Mouse (Mus musculus) stomach, embryonic 14.5 days (tissue): Measurements from ENCODE around the gene Klf16. TPM values are rescaled to one million over a fixed set of nuclear protein-coding genes. Genes with fewer than 3 reads are reported as not detected.

Experiments
- ATAC-seq: fragments of 200-750 bp; cut with Nextera tagmentation; 2 replicates; pipeline ENCODE4 v1.8.0; 2017; ENCODE audit warnings: low read depth, moderate TSS enrichment; ENCODE audit not compliant: insufficient number of reproducible peaks, insufficient read depth, low FRiP score
- H3K27ac ChIP-seq: fragments of 300-500 bp; sonication (generic); 2 replicates; pipeline ENCODE4 v1.5.1; 2014; ENCODE audit warnings: mild to moderate bottlenecking, low read length, moderate library complexity, mixed read lengths
- H3K27me3 ChIP-seq: fragments of 300-500 bp; sonication (generic); 2 replicates; pipeline ENCODE4 v1.6.1; 2014; ENCODE audit warnings: low read length, control low read depth, mixed read lengths; ENCODE audit not compliant: control insufficient read depth, insufficient read depth
- H3K36me3 ChIP-seq: fragments of 300-500 bp; sonication (generic); 2 replicates; pipeline ENCODE4 v1.6.1; 2014; ENCODE audit warnings: mild to moderate bottlenecking, control low read depth, low read length, moderate library complexity, mixed read lengths; ENCODE audit not compliant: control insufficient read depth, insufficient read depth
- H3K4me1 ChIP-seq: fragments of 300-500 bp; sonication (generic); 2 replicates; pipeline ENCODE4 v1.6.1; 2014; ENCODE audit warnings: low read length, control low read depth, mixed read lengths; ENCODE audit not compliant: control insufficient read depth, insufficient read depth
- H3K4me2 ChIP-seq: fragments of 300-500 bp; sonication (generic); replicated peaks from 2 replicates; pipeline ENCODE4 v1.6.1; 2014; ENCODE audit warnings: low read depth, low read length, control low read depth
- H3K4me3 ChIP-seq: fragments of 300-500 bp; sonication (generic); 2 replicates; pipeline ENCODE4 v1.5.1; 2014; ENCODE audit warnings: low read depth, low read length, control low read depth
- H3K9ac ChIP-seq: fragments of 300-500 bp; sonication (generic); replicated peaks from 2 replicates; pipeline ENCODE4 v1.6.1; 2014; ENCODE audit warnings: low read depth, mild to moderate bottlenecking, control low read depth, low read length, moderate library complexity, mixed read lengths
- H3K9me3 ChIP-seq: fragments of 300-500 bp; sonication (generic); 2 replicates; pipeline ENCODE4 v1.6.1; 2016; ENCODE audit warnings: low read depth, low read length, control low read depth; ENCODE audit not compliant: control insufficient read depth
- WGBS: fragments of 180-500 bp; shearing (Covaris S2); extraction: QIAGEN DNeasy Blood & Tissue Kit; methylation state at CpG from one replicate; pipeline ENCODE4 v1.1.7; 2014; 5-methylcytosine and 5-hydroxymethylcytosine counted together
- polyA plus RNA-seq: library from polyadenylated mRNA; unstranded; fragments of >200 nt; fragmentation: Nextera tagmentation; extraction: Ambion mirVana; gene quantifications from 2 replicates; pipeline ENCODE4 v1.2.1, GENCODE M21; 2014

Gene Klf16
- polyA plus RNA-seq, 1 experiment from 2014 or later: 8.1 TPM

DNA sequence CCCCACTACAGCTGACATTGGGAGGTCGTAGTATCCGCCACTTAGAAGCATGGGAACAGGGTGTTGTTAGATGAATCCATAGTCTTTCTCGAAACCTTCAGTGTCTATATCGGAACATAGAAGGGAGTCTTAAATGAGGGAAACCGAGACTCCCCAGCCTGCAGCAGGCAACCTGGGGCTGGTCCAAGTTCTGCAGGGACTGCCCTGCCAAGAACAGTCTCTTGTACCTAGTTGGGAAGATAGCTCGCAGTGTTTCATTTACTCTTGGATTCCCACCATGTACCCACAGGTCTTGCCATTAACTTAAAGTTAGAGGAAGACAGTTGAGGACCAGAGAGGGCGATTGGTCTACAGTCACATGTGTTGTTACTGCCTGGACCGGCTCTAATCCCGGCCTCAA lies 43.2 kb upstream of the Klf16 start:
- H3K4me3 ChIP-seq: no peak overlapping the region
- H3K4me1 ChIP-seq: peaks cover 13% of the 10 kb centered on the region
- no peak overlapping the region for H3K9ac ChIP-seq
- H3K9me3 ChIP-seq: no peaks in the 10 kb centered on the region
- no peak overlapping the region for H3K4me2 ChIP-seq
- ATAC-seq: no peak
- whole genome bisulfite sequencing: 85% methylated on average over 9 of the region's 9 CpGs
- H3K27me3 ChIP-seq: no peaks in the 10 kb centered on the region
- H3K36me3 ChIP-seq: peaks cover 6% of the 10 kb centered on the region
- no peak overlapping the region for H3K27ac ChIP-seq

DNA sequence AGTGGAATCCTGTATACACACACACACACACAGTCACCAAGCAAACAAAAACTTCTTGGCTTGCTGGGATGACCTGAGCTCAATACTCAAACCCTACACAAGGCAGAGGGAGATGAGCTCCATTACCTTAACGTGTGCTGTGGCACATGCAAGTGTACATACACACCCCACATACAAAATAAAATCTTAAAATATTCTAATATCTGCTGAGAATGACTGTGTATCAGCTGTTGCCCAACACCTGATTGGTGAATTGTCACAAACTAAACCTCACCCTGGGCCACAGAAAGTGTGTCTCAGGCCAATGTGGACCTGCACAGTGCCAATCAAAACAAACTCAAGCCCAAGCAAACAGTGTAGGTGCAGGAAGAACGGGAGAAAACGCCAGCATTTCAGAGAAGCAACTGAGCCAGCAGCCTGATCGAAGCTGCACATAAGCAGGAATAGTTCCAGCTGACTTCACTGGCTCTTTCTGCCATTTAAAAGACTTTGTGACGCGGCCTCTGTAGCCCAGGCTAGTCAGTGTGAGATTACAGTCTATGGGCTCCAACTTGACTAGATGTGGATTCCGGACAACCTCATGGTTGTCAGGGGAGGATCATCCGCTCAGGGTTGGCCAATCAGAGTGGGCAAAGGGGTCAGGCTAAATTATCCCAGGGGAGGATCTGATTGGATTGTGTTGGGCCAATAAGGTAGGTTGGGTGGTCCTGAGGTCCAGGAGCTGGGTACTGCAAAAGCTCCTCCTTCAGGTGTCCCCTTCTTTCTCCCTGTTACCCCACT lies 42.5 kb upstream of the Klf16 start:
- H3K36me3 ChIP-seq: peaks cover 12% of the 10 kb centered on the region
- WGBS: 26% methylated on average over 8 of the region's 8 CpGs

DNA sequence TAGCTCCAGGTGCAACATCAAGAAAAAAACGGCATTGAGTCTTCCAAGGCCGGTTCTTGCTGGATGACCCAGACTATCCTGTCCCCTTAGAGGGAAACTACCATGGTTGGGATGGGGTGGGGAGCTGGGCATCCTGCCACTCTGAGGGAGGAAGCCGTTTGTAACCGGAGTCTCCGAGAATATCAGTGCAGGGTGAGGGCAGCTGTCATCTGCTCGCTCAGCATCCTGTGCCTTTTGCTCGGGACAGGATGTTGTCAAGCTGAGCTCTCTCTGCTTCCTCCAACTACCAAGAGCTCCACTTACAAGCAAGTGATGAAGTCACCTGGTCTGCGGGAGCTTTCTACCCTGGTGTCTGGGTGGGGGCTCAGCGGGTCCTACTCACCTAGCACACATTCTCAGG lies 41.1 kb upstream of the Klf16 start:
- H3K9ac ChIP-seq: no peak overlapping the region
- no peaks in the 10 kb centered on the region for H3K9me3 ChIP-seq
- H3K4me3 ChIP-seq: no peak overlapping the region
- ATAC-seq: no peak
- no peak overlapping the region for H3K4me2 ChIP-seq
- WGBS: 83% methylated on average over 9 of the region's 9 CpGs
- H3K4me1 ChIP-seq: peaks cover 4% of the 10 kb centered on the region; the same call in 1 of the 2 replicates
- H3K27me3 ChIP-seq: no peaks in the 10 kb centered on the region
- H3K36me3 ChIP-seq: peaks cover 26% of the 10 kb centered on the region
- no peak overlapping the region for H3K27ac ChIP-seq

More for the DNA sequence above, 42.5 kb upstream of the Klf16 start:
- ATAC-seq: no peak
- Histone ChIP-seq H3K27ac (no peak overlapping the region), H3K4me1 (peaks cover 13% of the 10 kb centered on the region), H3K9me3 (no peaks in the 10 kb centered on the region), H3K9ac (no peak overlapping the region), H3K27me3 (no peaks in the 10 kb centered on the region), H3K4me2 (no peak overlapping the region), H3K4me3 (no peak overlapping the region)

DNA sequence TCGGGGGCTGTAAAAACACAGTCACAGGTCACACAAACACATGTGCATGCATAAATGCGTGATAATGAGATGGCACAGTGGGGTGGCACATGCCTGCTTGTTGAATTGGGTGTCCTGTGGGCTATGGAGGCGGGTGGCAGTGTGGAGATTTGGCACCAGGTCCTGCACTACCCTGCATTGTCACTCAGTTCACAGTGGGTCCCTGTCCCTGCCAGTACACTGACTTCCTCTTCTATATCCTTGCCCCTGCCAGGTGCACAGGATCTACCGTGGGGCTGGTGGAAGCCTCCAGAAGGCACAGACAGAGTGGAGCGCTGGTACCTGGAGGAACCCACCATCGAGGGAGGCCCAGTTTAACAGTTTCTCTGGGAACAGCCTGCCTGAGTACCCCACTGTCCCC lies 37.2 kb upstream of the Klf16 start:
- Histone ChIP-seq H3K27me3 (no peaks in the 10 kb centered on the region), H3K4me3 (no peak overlapping the region), H3K27ac (no peak overlapping the region), H3K36me3 (peaks cover 45% of the 10 kb centered on the region), H3K4me1 (no peaks in the 10 kb centered on the region), H3K4me2 (no peak overlapping the region), H3K9me3 (no peaks in the 10 kb centered on the region), H3K9ac (no peak overlapping the region)
- 92% methylated on average over 6 of the region's 6 CpGs for WGBS
- no peak for ATAC-seq

DNA sequence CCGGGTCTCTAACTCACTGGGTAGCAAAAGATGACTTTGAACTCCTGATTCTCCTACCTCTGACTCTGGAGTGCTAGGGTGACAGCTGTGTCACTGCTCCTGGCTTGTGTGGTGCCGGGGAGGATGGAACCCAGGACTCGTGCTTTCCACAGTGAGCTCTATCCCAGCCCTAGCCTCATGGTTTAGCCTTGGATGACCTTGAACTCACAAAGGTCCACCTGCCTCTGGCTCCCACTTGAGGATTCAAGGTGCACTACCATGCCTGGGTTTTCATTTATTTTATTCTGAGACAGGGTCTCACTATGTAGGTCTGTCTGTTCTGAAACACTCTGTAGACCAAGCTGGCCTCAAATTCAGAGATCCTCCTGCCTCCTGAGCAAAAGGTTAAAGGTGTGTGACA lies 36.7 kb upstream of the Klf16 start:
- H3K4me2 ChIP-seq: no peak overlapping the region
- H3K27ac ChIP-seq: no peak overlapping the region
- peaks cover 48% of the 10 kb centered on the region for H3K36me3 ChIP-seq
- no peaks in the 10 kb centered on the region for H3K9me3 ChIP-seq
- H3K4me3 ChIP-seq: no peak overlapping the region
- no peak for ATAC-seq
- 82% methylated on average over 3 of the region's 3 CpGs for WGBS
- H3K27me3 ChIP-seq: no peaks in the 10 kb centered on the region
- no peaks in the 10 kb centered on the region for H3K4me1 ChIP-seq
- no peak overlapping the region for H3K9ac ChIP-seq

DNA sequence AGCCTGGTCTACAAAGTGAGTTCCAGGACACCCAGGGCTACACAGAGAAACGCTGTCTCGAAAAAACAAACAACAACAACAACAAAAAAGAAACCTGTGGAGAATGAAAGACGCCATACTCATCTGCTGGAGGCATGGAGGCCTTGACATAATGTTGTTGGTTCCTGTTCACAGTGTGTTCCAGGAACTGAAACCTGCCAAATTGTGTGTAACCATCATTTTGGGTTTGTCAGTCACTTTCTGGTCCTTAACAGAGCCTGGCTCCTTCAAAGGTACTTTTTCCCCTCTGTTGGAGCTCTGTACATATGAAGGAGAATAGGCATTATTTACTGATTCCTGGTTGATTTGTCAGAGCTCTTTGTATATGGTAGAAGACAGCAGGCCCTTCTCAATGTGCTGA lies 34.8 kb upstream of the Klf16 start:
- H3K9ac ChIP-seq: no peak overlapping the region
- no peaks in the 10 kb centered on the region for H3K27me3 ChIP-seq
- no peak for ATAC-seq
- H3K4me1 ChIP-seq: no peaks in the 10 kb centered on the region
- no peaks in the 10 kb centered on the region for H3K9me3 ChIP-seq
- H3K36me3 ChIP-seq: peaks cover 67% of the 10 kb centered on the region
- H3K27ac ChIP-seq: no peak overlapping the region
- H3K4me3 ChIP-seq: no peak overlapping the region
- 95% methylated on average over 3 of the region's 3 CpGs for WGBS
- no peak overlapping the region for H3K4me2 ChIP-seq

DNA sequence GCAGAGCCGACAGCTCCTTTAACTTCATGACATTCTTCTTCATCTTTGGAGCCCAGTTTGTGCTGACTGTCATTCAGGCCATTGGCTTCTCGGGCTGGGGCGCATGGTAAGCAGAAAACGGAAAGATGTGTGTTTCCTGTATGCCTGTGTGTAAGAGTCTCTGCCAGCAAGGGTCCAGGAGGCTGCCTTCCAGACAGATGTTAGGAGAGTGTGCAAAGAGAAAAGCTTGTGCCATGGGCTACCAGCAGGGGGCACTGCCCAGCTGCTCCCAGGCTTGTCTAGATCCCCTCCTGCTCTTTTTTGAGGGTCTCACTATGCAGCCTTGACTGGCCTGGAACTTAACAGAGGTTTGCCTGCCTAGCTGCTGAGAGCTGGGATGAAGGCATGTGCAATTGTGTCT lies 33.9 kb upstream of the Klf16 start:
- no peak overlapping the region for H3K4me3 ChIP-seq
- no peaks in the 10 kb centered on the region for H3K9me3 ChIP-seq
- no peak overlapping the region for H3K9ac ChIP-seq
- WGBS: 67% methylated on average over 4 of the region's 4 CpGs
- H3K36me3 ChIP-seq: peaks cover 76% of the 10 kb centered on the region
- no peaks in the 10 kb centered on the region for H3K4me1 ChIP-seq
- no peaks in the 10 kb centered on the region for H3K27me3 ChIP-seq
- no peak overlapping the region for H3K27ac ChIP-seq
- ATAC-seq: no peak
- no peak overlapping the region for H3K4me2 ChIP-seq

DNA sequence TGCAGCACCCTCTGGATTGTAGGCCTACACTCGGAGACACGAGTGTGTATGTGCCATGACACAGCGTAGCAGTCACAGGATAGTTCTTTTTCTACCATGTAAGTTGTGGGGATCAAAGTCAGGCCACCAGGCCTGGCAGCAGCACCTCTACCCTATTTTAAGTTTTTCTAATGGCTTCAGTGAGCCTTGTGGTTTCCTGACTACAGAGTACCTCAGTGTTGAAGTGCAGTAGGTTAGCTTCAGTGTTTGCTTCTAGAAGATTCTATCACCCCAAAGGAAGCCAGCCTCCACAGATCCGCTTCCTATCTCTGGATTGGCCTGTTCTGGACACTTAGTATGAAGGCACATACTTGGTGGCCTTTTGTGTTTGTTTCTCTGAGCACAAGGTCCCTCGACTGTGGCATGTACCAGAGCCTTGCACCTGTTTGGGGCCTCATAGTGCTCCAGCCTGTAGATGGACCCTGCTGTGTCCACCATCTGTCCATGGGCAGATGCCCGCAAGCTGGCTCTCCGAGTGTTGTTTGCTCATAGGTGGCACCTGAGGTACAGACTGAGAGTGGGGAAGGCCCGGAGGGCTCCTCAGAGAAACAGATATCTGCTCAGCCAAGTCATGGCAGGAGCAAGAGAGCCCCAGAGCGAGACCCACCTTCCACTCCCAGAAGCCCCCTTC lies 33.1 kb upstream of the Klf16 start:
- WGBS: 89% methylated on average over 9 of the region's 9 CpGs

More for the DNA sequence above, 33.1 kb upstream of the Klf16 start:
- Histone ChIP-seq H3K9me3 (no peaks in the 10 kb centered on the region), H3K27ac (no peak overlapping the region), H3K4me1 (no peaks in the 10 kb centered on the region), H3K36me3 (peaks cover 71% of the 10 kb centered on the region), H3K4me2 (no peak overlapping the region), H3K27me3 (no peaks in the 10 kb centered on the region), H3K9ac (no peak overlapping the region), H3K4me3 (no peak overlapping the region)
- ATAC-seq: no peak
